Mouse (Mus musculus) forebrain, embryonic 10.5 days (tissue): ENCODE data around the gene Plekhg4. TPM values are rescaled to one million over a fixed set of nuclear protein-coding genes. Genes with fewer than 3 reads are reported as not detected.
A peak's percentile ranks its signal among the peaks of the same experiment; 100 is the strongest.

Experiments used
- DNase-seq: peaks from one replicate; pipeline ENCODE4 v3.0.0-alpha.2; 2017; ENCODE audit warnings: low spot score; ENCODE audit errors: extremely low spot score
- H3K27ac ChIP-seq: fragments of 300-500 bp; sonication (generic); 2 replicates; pipeline ENCODE4 v1.5.1; 2016; ENCODE audit warnings: mild to moderate bottlenecking
- H3K27me3 ChIP-seq: fragments of 300-500 bp; sonication (generic); 2 replicates; pipeline ENCODE4 v1.6.1; 2016; ENCODE audit warnings: mild to moderate bottlenecking; ENCODE audit not compliant: poor library complexity, severe bottlenecking
- H3K36me3 ChIP-seq: fragments of 300-500 bp; sonication (generic); replicated peaks from 2 replicates; pipeline ENCODE4 v1.6.1; 2016; ENCODE audit warnings: mild to moderate bottlenecking, moderate library complexity
- H3K4me1 ChIP-seq: fragments of 300-500 bp; sonication (generic); 2 replicates; pipeline ENCODE4 v1.6.1; 2016
- H3K4me3 ChIP-seq: fragments of 300-500 bp; sonication (generic); 2 replicates; pipeline ENCODE4 v1.5.1; 2016; ENCODE audit warnings: mild to moderate bottlenecking, moderate library complexity
- H3K9me3 ChIP-seq: fragments of 300-500 bp; sonication (generic); 2 replicates; pipeline ENCODE4 v1.6.1; 2016; ENCODE audit warnings: mild to moderate bottlenecking, moderate library complexity
- WGBS: fragments of 180-500 bp; shearing (Covaris S2); methylation state at CpG from one replicate; pipeline ENCODE4 v1.1.7; 2016; 5-methylcytosine and 5-hydroxymethylcytosine counted together
- polyA plus RNA-seq: library from polyadenylated mRNA; unstranded; fragments of >200 nt; fragmentation: Nextera tagmentation; extraction: Ambion mirVana; gene quantifications from 2 replicates; pipeline ENCODE4 v1.2.1, GENCODE M21; 2016

The Plekhg4 gene
- polyA plus RNA-seq, 1 experiment from 2014 or later = 0.64 TPM

GRCm38 (mm10) chr8:105342768-105343167, 30.3 kb upstream of the Plekhg4 start:
- Histone ChIP-seq H3K4me3 (no peak overlapping the region), H3K27ac (no peak overlapping the region), H3K4me1 (peaks cover 46% of the 10 kb centered on the region), H3K36me3 (peaks cover 14% of the 10 kb centered on the region), H3K9me3 (no peaks in the 10 kb centered on the region), H3K27me3 (peaks cover 16% of the 10 kb centered on the region)
- DNase-seq = no peak
- WGBS = 77% methylated on average over 4 of the region's 4 CpGs

GRCm38 (mm10) chr8:105343791-105344574, 29.1 kb upstream of the Plekhg4 start:
- no peak for DNase-seq
- Histone ChIP-seq H3K9me3 (no peaks in the 10 kb centered on the region), H3K4me1 (peaks cover 52% of the 10 kb centered on the region), H3K27ac (no peak overlapping the region), H3K36me3 (0 out of 2 replicates have a peak, but pooled peaks cover 4% of the 10 kb centered on the region), H3K4me3 (no peak overlapping the region), H3K27me3 (peaks cover 7% of the 10 kb centered on the region; the same call in 1 of the 2 replicates)
- WGBS = 73% methylated on average over 8 of the region's 8 CpGs

GRCm38 (mm10) chr8:105345061-105345975, 27.8 kb upstream of the Plekhg4 start:
- 68% methylated on average over 7 of the region's 7 CpGs for WGBS
- Histone ChIP-seq H3K4me3 (peak overlapping the region; percentile 83; the same call in 1 of the 2 replicates), H3K9me3 (no peaks in the 10 kb centered on the region), H3K4me1 (peaks cover 66% of the 10 kb centered on the region), H3K27me3 (peaks cover 16% of the 10 kb centered on the region), H3K27ac (0 out of 2 replicates have a peak overlapping the region, but pooled peaks have one; percentile 8), H3K36me3 (0 out of 2 replicates have a peak, but pooled peaks cover 4% of the 10 kb centered on the region)
- no peak for DNase-seq

- peak overlapping the region; percentile 91 for H3K27ac ChIP-seq
- H3K4me3 ChIP-seq = peak overlapping the region; percentile 83
- DNase-seq = peak; percentile 55
- no peaks in the 10 kb centered on the region for H3K9me3 ChIP-seq
- peaks cover 68% of the 10 kb centered on the region for H3K4me1 ChIP-seq
- H3K36me3 ChIP-seq = 0 out of 2 replicates have a peak, but pooled peaks cover 4% of the 10 kb centered on the region
- H3K27me3 ChIP-seq = peaks cover 24% of the 10 kb centered on the region
- under 1% methylated on average over 34 of the region's 34 CpGs for WGBS
Observed at GRCm38 (mm10) chr8:105346611-105347427, 26.3 kb upstream of the Plekhg4 start.

GRCm38 (mm10) chr8:105347428-105348221, 25.4 kb upstream of the Plekhg4 start, which contains the start of gene Fhod1:
Fhod1 (minus strand) TSS chr8:105347953.
- no peaks in the 10 kb centered on the region for H3K9me3 ChIP-seq
- H3K4me1 ChIP-seq = peaks cover 68% of the 10 kb centered on the region
- WGBS = under 1% methylated on average over 53 of the region's 53 CpGs
- H3K27me3 ChIP-seq = peaks cover 24% of the 10 kb centered on the region
- H3K27ac ChIP-seq = peak within 1 kb of the TSS; percentile 91
- H3K4me3 ChIP-seq = peak within 1 kb of the TSS; percentile 83
- DNase-seq = peak; percentile 97
- 0 out of 2 replicates have a peak, but pooled peaks cover 4% of the 10 kb centered on the region for H3K36me3 ChIP-seq

GRCm38 (mm10) chr8:105348450-105349095, 24.5 kb upstream of the Plekhg4 start, which contains the start of gene Slc9a5:
Slc9a5 (plus strand) TSS chr8:105348843.
- Histone ChIP-seq H3K4me1 (peaks cover 68% of the 10 kb centered on the region), H3K4me3 (peak within 1 kb of the TSS; percentile 83), H3K27ac (peak within 1 kb of the TSS; percentile 91), H3K36me3 (peaks cover 4% of the 10 kb centered on the region; the same call in 1 of the 2 replicates), H3K27me3 (peaks cover 24% of the 10 kb centered on the region), H3K9me3 (no peaks in the 10 kb centered on the region)
- peak; percentile 86 for DNase-seq
- under 1% methylated on average over 34 of the region's 34 CpGs for WGBS

- Histone ChIP-seq H3K9me3 (no peaks in the 10 kb centered on the region), H3K27ac (peak overlapping the region; percentile 91), H3K36me3 (peaks cover 8% of the 10 kb centered on the region), H3K27me3 (peaks cover 24% of the 10 kb centered on the region), H3K4me1 (peaks cover 67% of the 10 kb centered on the region), H3K4me3 (peak overlapping the region; percentile 83)
- DNase-seq = peak; percentile 60
- 0% methylated on average over 38 of the region's 48 CpGs for WGBS
Observed at GRCm38 (mm10) chr8:105349096-105349771, 23.8 kb upstream of the Plekhg4 start.

- Histone ChIP-seq H3K9me3 (no peaks in the 10 kb centered on the region), H3K36me3 (peaks cover 11% of the 10 kb centered on the region), H3K27ac (0 out of 2 replicates have a peak overlapping the region, but pooled peaks have one; percentile 91), H3K27me3 (peaks cover 24% of the 10 kb centered on the region), H3K4me3 (peak overlapping the region; percentile 83), H3K4me1 (peaks cover 64% of the 10 kb centered on the region)
- DNase-seq = no peak
- WGBS = 51% methylated on average over 7 of the region's 7 CpGs
Observed at GRCm38 (mm10) chr8:105350186-105350585, 22.9 kb upstream of the Plekhg4 start.

- H3K27me3 ChIP-seq = peaks cover 17% of the 10 kb centered on the region
- H3K4me3 ChIP-seq = no peak overlapping the region
- H3K9me3 ChIP-seq = no peaks in the 10 kb centered on the region
- WGBS = 80% methylated on average over 8 of the region's 8 CpGs
- no peak for DNase-seq
- peaks cover 44% of the 10 kb centered on the region for H3K36me3 ChIP-seq
- H3K4me1 ChIP-seq = peaks cover 38% of the 10 kb centered on the region
- H3K27ac ChIP-seq = no peak overlapping the region
Observed at GRCm38 (mm10) chr8:105353583-105354135, 19.4 kb upstream of the Plekhg4 start.

- Histone ChIP-seq H3K9me3 (no peaks in the 10 kb centered on the region), H3K36me3 (peaks cover 51% of the 10 kb centered on the region), H3K27ac (no peak overlapping the region), H3K27me3 (peaks cover 14% of the 10 kb centered on the region), H3K4me1 (peaks cover 38% of the 10 kb centered on the region), H3K4me3 (no peak overlapping the region)
- DNase-seq = no peak
- WGBS = 94% methylated on average over 4 of the region's 4 CpGs
Observed at GRCm38 (mm10) chr8:105354549-105354948, 18.5 kb upstream of the Plekhg4 start.
